Mouse (Mus musculus) heart, adult 8-10 months (tissue): ENCODE results near the gene Glod5. TPM values are rescaled to one million over a fixed set of nuclear protein-coding genes. Genes with fewer than 3 reads are reported as not detected.

Source experiments
- DNase-seq: peaks from one replicate; pipeline ENCODE4 v3.0.0; 2022; ENCODE audit warnings: low spot score
- total RNA-seq, 4 experiments: library from RNA; stranded (reverse); gene quantifications; 2 replicates each; pipeline ENCODE4 v1.2.4; 2022

Glod5 gene
- total RNA-seq, 4 experiments from 2014 or later, result not detected

DNA sequence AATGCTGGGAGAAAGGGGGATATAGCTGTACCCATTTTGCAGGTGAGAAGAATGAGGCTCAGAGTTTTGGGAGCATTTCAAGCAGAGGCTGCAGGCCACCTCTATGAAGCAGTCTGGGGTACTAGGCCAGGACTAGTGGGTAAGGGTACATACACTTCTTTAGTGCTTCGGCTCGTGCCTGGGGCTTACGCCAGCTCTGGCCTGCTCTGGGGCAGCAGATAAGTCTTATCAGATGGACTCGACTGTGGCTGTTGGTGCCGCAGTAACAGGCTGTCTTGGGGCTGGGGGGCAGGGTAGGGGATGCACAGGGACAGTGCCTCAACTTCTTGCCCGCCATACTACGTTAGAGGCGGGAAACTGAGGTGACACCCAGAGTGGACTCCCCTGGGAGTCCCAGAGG is 50.1 kb downstream of the Glod5 start:
- no peak for DNase-seq

GRCm38 (mm10) chrX:7967596-7968201 is 50.6 kb downstream of the Glod5 start:
- DNase-seq, result no peak

GRCm38 (mm10) chrX:7966161-7966560 is 52.1 kb downstream of the Glod5 start:
- no peak for DNase-seq

DNA sequence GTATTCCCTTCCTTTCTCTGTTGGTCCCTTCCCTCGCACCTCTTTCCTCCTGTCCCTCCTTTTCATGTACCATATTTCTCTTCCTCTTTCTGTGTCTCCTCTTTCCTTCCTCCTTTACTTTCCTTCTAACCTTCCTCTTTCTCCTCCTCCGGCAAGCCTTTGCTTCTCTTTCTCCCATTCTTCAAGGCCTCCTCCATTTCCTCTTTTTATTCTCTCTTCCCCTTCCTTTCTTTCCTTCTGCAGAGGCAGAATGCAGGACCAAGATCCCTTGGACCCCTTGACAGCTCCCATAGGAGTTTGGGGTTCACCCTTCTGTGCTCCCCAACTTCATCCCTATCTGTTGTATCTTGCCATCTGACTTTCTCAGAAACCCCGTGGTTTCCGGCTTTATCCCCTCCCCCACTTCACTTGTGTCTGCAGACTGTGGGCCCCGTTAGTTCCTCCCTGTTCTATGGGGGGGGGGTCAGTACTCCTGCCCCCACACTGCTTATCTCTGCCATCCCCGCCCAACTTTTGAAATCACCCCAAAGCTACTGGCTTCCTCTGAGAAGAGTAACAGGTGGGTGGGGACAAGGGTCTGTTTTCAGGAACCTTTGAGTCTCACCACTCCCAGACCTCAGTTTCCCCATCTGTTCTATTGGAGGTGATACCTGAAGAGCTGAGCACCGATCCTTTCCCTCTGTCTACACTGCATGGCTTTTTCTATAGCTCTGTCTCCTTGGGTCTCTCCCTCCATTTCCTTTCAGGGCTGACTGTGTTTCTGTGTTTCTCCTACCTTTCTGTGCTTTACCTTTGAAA is 54.3 kb downstream of the Glod5 start:
- DNase-seq, result no peak

GRCm38 (mm10) chrX:7958868-7959267 is 59.4 kb downstream of the Glod5 start:
- DNase-seq, result no peak

Other genes with a start within 250 kb of the Glod5 start
- 10 to 100 TPM; 23.1 to 26.1 (median 24.7) TPM for gene Gripap1, start 228.7 kb downstream of the Glod5 start, total RNA-seq
- gene Kcnd1, start 196.2 kb downstream of the Glod5 start, total RNA-seq, result under 1 TPM; 0.23 to 0.30 (median 0.27) TPM
- 10 to 100 TPM; 20.0 to 24.9 (median 21.5) TPM for gene Otud5, start 177.1 kb downstream of the Glod5 start, total RNA-seq
- 1 to 10 TPM; 2.4 to 6.1 (median 3.7) TPM for gene Pim2, start 140.2 kb downstream of the Glod5 start, total RNA-seq
- gene Slc35a2, start 134.5 kb downstream of the Glod5 start, total RNA-seq, result 10 to 100 TPM in 3 of 4 experiments, 1 to 10 TPM in 1; 8.9 to 18.3 (median 13.5) TPM
- gene Pqbp1, start 119.2 kb downstream of the Glod5 start, total RNA-seq, result 10 to 100 TPM; 20.0 to 24.0 (median 20.9) TPM
- 10 to 100 TPM; 44.7 to 50.5 (median 46.7) TPM for gene Timm17b, start 119.1 kb downstream of the Glod5 start, total RNA-seq
- gene Gm10491, start 110.7 kb downstream of the Glod5 start, total RNA-seq, result not detected
- gene Gm10490, start 109.0 kb downstream of the Glod5 start, total RNA-seq, result not detected
- under 1 TPM; 0.11 to 0.20 (median 0.16) TPM for gene Pcsk1n, start 98.7 kb downstream of the Glod5 start, total RNA-seq
- not detected for gene Eras, start 89.9 kb downstream of the Glod5 start, total RNA-seq
- 10 to 100 TPM; 10.4 to 11.5 (median 10.9) TPM for gene Hdac6, start 70.6 kb downstream of the Glod5 start, total RNA-seq
- under 1 TPM in 1 of 4 experiments, not detected in 3; 0.32 TPM for gene Gata1, start 40.4 kb downstream of the Glod5 start, total RNA-seq
- gene Suv39h1, start 56.3 kb upstream of the Glod5 start, total RNA-seq, result 1 to 10 TPM; 4.0 to 6.4 (median 4.5) TPM
- 1 to 10 TPM; 1.3 to 2.5 (median 1.6) TPM for gene Was, start 72.0 kb upstream of the Glod5 start, total RNA-seq
- gene Wdr13, start 114.4 kb upstream of the Glod5 start, total RNA-seq, result 10 to 100 TPM; 34.2 to 48.2 (median 41.0) TPM
- gene Rbm3, start 127.4 kb upstream of the Glod5 start, total RNA-seq, result 100 to 1,000 TPM in 1 of 4 experiments, 10 to 100 TPM in 3; 38.2 to 113 (median 59.5) TPM
- 1 to 10 TPM; 3.1 to 5.5 (median 4.4) TPM for gene Tbc1d25, start 157.7 kb upstream of the Glod5 start, total RNA-seq
- 10 to 100 TPM; 14.5 to 21.8 (median 17.8) TPM for gene Ebp, start 175.0 kb upstream of the Glod5 start, total RNA-seq
- 1 to 10 TPM; 2.1 to 3.9 (median 2.9) TPM for gene Porcn, start 188.0 kb upstream of the Glod5 start, total RNA-seq
- gene Ftsj1, start 233.9 kb upstream of the Glod5 start, total RNA-seq, result 10 to 100 TPM in 3 of 4 experiments, 1 to 10 TPM in 1; 9.8 to 12.3 (median 11.2) TPM